Mouse (Mus musculus): Measurements from ENCODE around the gene 1700042G07Rik.
"Not testable (repeated sequence)": the region's sequence is repeated elsewhere in the genome, so short reads cannot be mapped to it uniquely, and the experiment has no call there.

1700042G07Rik gene

DNA sequence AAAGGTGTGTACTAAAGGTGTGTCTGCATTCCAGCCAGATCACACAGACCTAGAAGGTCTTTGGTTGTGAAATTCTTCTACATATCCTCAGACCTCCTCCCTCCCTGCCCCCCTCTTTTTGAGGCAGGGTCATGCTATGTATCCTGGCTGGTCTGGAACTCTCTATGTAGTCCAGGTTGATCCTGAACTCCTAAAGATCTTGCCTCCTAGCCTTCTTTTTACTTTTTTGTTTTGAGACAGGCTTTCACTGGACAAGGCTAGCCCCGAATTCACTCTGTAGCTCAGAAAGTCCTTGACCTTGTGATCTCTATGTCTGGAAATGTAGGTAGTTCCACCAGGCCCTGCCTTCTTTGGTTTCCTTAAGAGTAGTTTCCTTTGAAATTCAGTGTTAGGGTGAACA is 35.7 kb downstream of the 1700042G07Rik start:
- DNase-seq (ENCODE audit: low spot score in 2 of 2), result no peak

DNA sequence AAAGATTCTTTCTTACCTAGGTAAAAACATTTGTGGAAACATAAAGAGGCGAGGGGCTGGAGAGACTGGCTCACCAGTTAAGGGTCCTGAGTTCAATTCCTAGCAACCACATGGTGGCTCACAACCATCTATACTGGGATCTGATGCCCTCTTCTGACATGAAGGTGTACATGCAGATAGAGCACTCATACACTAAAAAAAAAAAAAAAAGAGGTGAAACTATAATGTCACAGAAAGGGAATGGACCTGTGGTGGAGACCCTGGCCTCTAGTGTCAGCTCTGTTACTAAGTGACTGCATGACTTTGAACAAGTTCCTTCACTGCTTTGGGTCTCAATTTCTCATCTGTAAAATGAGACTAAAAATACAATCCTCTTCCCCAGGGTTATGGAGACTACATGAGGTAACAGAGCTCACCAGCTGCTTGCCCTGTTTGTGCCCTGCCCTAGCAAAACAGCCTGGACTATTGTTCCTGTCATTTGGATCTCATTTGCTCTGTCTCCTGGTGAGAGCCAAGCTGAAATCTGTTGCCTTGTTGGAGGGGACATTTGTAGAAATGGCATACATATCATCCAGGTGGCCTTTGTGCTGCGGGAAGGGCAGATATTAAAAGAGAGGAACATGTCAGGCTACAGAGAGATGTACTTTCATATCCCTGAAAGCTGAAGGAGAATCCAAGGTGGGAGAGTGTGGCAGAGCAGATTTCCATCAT is 42.9 kb downstream of the 1700042G07Rik start:
- DNase-seq (ENCODE audit: low spot score in 2 of 2), result no peak

DNA sequence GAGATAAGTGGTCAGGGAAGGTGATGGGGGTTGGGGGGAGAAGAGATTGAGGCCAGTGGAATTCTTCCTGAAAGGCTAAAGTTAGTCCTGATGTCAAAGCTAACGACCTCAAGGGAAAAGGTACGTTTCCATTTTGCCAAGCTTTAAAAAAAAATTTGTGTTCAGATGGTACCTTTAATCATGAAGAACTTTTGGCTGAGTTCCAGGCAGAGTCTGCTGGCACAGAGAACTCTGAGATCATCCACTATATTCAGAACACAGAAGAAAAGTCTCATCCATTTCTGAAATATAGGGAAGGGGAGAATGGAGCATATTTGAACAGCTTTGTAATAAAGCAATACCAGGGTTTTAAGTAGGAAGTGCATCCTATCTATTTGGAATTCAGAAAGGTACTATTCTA is 43.9 kb downstream of the 1700042G07Rik start:
- DNase-seq (ENCODE audit: low spot score in 2 of 2), result no peak

DNA sequence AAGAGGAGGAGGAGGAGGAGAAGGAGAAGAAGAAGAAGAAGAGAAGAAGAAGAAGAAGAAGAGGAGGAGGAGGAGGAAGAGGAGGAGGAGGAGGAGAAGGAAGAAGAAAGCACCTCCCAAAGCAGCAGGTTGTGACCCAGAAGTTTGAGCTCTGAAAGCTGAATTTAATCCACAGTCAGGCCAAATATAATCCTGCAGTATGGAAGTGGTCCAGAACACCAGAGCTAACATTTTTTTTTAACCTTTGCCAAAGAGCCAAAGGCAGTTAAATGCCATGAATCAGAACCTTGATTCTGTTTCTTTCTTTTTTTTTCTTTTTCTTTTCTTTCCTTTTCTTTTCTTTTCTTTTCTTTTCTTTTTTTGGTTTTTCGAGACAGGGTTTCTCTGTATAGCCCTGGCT is 44.5 kb downstream of the 1700042G07Rik start:
- DNase-seq (ENCODE audit: low spot score in 2 of 2), result not testable (repeated sequence)

GRCm38 (mm10) chr4:116219056-116219455 is 45.9 kb downstream of the 1700042G07Rik start:
- DNase-seq (ENCODE audit: low spot score in 2 of 2), result no peak

GRCm38 (mm10) chr4:116220071-116220650 is 47.0 kb downstream of the 1700042G07Rik start:
- DNase-seq (ENCODE audit: low spot score in 2 of 2), result no peak

GRCm38 (mm10) chr4:116220780-116221139 is 47.6 kb downstream of the 1700042G07Rik start:
- no peak for DNase-seq (ENCODE audit: low spot score in 2 of 2)

DNA sequence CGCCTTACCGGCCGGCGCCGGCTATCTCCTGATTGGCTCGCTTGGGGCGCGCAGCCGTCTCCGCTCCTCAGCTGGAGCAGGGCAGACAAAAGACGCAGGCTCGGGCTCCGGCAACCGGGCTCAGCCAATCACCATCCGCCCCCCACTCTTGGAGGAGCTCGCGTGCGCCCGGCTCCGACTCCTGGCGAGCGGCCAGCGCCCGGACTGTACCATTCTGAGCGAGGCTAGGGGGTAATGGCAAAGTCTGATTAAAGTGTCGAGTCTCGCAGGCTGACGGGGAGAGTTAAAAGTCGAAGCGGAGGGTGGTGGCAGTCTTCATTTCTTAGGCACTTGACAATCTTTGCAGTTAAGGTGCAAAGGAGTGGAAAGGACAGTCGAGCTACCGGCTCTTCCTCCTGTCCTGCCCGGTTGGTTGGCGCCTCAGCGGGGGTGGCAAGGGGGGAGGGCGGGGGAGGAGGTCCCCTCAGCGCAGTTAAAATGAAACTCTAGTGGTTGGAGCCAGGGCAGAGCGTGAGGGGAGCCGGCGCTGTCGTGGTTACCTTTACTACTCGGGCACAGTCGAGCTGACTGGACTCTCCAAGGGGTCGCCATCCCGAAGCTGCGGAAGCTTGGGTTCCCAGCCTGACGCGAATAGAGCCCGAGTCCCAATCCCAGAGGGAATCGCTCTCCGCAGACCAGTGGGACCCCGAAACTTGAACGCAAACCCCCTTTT is 48.1 kb downstream of the 1700042G07Rik start, which contains the start of gene Pik3r3:
Pik3r3 (plus strand) TSS at position 479 of the 712 bp plus-strand sequence.
- DNase-seq (ENCODE audit: low spot score in 2 of 2), result peak; percentile 96 to 97

- peak in 1 of 2 experiments; percentile 8 for DNase-seq (ENCODE audit: low spot score in 2 of 2)
Observed at GRCm38 (mm10) chr4:116221996-116222842, 49.0 kb downstream of the 1700042G07Rik start.

GRCm38 (mm10) chr4:116222843-116223119 is 49.6 kb downstream of the 1700042G07Rik start:
- DNase-seq (ENCODE audit: low spot score in 2 of 2), result no peak
